Mouse (Mus musculus) heart, postnatal 10 days (tissue): ENCODE results near the gene Hmcn2. TPM values are rescaled to one million over a fixed set of nuclear protein-coding genes. Genes with fewer than 3 reads are reported as not detected.
A peak's percentile ranks its signal among the peaks of the same experiment; 100 is the strongest.

ENCODE experiments used
- DNase-seq, 2 experiments: peaks; one replicate each; pipeline ENCODE4 v3.0.0; 2021
- intact Hi-C: fragments of 180-260 bp; cut with DNase I; formaldehyde crosslinking; loops from one replicate; pipeline ENCODE4 v1.15.1; 2025
- total RNA-seq, 2 experiments: library from RNA; stranded (reverse); gene quantifications; 2 replicates each; pipeline ENCODE4 v1.2.3; 2021

Gene Hmcn2
- total RNA-seq, 2 experiments from 2014 or later = 23.4 to 24.3 TPM

DNA sequence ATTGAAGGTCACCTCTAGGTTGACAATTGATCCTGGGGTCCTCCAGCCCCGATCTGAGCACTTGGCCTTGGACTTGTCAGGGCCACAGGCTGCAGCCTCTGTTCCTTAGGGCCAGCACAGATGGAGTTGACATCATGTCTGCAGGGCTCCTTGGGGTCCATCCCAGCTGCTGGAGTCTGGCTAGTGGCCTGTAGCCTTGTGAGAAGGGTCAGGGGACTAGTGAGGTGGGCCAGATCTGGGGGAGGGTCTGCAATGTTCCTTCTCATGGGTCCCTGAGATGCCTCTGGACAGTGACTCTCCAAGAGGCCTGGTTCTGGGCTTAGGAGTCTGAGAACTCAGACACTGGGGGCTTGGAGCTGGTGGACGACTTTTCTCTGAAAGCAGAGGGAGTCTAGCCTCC, 63.3 kb downstream of the Hmcn2 start:
- peak; percentile 43 to 53 for DNase-seq
- intact Hi-C loops = no loop called here

DNA sequence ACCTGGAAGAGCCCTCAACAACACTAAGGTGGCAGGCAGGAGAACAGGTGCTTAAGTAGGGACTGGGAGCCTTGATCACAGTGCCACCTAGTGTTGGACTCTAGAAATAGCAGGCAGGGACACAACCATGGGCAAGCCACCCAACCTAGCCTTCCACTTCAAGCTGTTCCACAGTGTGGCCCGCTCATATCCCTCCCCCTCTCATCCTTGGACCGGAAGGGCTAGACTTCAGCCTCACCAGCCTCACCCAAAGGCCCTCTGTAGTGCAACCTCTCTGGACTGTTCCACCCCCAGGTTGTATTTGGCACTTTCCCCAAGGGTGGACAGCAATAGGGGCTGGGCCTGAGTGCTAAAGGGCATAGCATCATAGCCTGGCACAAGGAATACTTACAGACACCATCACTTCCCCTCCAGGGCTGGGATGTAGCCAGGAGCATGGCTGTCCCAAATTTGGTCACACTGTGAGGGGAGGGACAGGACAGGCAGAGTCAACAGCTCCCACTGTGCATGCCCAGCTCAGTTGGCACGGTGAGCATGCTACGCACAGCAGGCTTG, 67.2 kb downstream of the Hmcn2 start:
- intact Hi-C loops = loop anchor here (1.0 to 5.0 kb wide), 2 partner anchors 84 to 187 kb away; no protein-coding TSS in a partner anchor
- DNase-seq = peak; percentile 64 to 76

DNA sequence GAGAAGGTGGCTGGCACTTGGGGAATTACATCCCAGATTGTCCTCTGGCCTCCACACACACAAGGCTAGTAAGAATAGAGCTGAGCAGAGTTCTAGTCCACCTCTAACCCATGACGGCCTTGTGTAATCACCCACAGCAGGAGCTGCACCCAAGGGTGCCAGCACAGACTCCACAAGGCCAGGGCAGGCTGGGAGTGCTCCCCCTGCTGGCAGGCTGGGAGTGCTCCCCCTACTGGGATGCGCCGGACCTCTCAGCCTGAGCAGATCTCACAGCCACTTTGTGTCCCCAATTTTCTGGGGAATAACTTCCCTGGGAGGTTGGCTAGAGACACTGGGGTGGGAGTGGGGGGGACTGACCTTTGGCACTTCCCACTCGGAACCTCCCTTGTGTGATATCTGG, 68.7 kb downstream of the Hmcn2 start:
- intact Hi-C loops = loop anchor here (5.0 kb wide), 1 partner anchor 86 kb away; no protein-coding TSS in a partner anchor
- DNase-seq = peak; percentile 31 to 60

DNA sequence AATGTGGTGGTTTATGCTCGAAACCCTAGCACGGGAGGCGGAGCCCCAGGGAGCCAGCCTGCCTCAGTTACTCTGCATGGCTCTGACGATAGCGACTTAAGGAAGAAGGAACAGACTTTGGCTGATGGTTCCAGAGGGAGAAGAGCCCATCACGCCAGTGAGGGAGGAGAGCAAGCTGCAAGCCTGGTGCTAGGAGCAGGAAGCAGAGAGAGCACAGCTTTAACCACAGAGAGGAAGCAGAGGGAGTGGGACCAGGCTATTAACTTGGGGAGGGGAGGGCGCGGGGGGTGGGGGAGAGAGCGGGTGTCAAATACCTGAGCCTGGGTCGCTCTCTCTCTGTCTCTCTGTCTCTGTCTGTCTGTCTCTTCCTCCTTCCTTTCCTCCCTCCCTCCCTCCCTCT, 102.8 kb downstream of the Hmcn2 start:
- intact Hi-C loops = no loop called here
- DNase-seq = no peak

DNA sequence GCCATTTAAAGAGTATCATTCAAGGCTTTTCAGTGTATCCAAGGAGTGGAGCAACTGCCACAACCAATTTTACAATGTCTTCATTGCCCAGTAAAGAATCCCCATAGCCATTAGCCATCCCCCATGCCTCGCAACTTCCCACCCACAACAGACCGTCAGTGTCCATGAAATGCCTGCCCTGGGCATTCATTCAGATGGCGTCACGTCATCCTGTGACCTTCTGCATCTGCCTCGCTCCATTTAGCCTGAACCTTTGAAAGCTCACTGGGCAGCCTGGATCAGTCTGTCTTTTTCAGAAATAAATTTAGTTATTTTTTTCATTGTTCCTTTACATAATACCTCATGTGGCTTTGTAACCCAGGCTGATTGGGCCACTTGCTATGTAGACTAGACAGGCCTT, 103.8 kb downstream of the Hmcn2 start:
- intact Hi-C loops = no loop called here
- DNase-seq = no peak

DNA sequence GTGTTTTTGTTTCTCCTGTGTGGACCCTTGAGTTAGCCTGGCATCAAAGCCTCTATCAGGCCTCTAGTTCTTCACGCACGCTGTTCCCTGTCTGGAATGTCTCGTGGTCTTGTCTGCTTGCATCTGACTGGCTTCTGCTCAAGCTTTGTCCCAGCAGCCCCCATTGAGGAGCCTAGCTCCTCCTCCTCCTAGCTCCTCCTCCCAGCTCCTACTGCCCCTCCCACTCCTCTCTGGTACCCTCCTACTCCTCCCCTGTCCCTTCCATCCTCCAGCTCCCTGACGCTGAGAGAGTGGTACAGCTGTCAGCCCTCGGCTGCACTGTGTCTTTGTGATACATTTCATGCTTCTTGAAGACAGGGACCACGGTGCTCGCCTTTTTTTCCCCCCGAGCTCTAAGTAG, 104.4 kb downstream of the Hmcn2 start:
- DNase-seq = no peak
- intact Hi-C loops = no loop called here

DNA sequence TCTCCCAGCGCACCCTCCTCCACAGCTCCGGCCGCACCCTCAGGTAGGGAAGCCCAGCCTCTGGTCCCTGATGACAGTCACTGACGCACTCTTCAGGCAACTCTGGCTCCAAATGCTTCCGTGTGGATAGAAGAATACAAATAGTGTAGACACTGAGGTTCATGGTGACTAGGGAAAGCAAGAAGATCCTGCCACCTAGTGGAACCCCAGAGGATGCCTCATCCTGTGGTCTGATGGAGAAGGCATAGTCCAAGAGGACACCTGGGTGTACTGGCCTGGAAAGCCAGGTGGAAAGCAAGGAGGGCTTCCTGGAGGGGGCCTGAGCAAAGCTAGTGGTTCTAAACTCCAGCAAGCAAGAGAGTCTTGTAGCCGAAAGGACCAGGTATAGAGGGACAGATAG, 106.7 kb downstream of the Hmcn2 start:
- intact Hi-C loops = no loop called here
- DNase-seq = peak in 1 of 2 experiments; percentile 16

DNA sequence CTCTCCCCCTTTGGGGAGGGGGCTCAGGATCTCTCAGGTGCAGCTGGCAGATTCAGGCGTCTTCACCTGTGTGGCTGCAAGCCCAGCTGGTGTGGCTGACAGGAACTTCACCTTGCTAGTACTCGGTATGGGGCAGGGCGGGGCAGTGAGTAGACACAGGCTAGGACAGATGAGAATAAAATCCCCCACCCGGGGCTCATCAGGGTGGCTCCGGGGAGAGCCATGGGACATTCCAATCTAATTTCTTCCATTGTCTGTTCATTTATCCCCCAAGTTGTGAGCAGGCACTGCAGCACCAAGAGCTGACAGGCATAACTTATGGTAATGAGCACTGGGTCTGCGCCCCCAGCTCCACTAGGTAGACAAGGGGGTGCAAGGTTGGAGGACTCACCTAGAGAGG, 108.4 kb downstream of the Hmcn2 start:
- intact Hi-C loops = no loop called here
- DNase-seq = no peak

DNA sequence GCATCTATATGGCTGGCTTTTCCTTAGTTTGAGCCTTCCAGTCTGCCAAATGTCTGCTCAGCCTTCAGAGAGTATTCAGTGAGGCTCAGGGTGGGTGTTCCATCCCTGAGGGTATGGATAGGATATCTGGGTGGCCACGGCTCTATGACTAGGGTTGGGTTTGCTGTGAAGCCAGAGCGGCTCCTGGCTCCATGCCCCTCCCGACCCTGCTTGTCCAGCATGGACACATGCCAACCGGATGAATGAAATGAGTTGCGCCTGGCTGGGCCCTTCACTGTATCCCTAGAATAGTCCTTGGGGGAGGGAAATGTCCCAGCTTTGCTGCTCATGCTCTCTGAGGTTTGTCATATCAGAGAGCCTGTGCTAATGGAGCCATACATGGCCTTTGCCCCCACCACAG, 117.3 kb downstream of the Hmcn2 start:
- intact Hi-C loops = no loop called here
- peak; percentile 16 to 27 for DNase-seq

DNA sequence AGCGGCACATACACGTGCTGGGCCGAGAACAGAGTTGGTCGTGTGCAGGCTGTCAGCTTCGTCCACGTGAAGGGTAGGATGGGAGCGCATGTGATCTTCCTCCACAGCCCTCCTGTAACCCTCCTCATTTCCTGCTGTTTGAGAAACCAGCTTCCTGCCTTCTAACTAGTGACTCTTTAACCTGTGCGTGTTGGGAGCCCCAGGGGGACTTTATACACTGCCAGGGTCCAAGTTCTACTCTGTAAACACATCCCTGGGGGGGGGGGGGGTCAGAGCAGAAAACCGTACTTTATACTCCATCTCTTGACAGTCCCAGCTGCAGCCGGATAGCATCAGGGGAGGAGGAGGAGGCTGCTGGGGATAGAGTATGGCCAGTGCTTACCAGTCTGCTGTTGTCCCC, 120.5 kb downstream of the Hmcn2 start:
- no peak for DNase-seq
- intact Hi-C loops = loop anchor here (1.0 kb wide), 1 partner anchor 38 kb away; no protein-coding TSS in a partner anchor

DNA sequence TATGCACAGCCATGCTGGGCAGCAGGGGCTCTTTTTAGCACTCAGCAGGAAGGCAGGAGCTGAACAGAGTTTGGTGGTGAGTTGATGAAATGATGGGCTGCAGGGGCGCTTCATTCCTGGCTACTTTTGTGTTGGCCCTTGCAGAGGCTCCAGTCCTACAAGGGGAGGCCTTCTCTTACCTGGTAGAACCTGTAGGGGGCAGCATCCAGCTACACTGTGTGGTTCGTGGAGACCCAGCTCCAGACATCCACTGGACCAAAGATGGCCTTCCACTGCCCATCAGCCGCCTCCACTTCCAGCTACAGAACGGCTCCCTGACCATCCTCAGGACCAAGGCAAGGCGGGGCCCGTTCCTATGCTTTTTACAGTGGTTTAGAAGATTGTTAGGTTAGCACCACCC, 121.4 kb downstream of the Hmcn2 start:
- intact Hi-C loops = loop anchor here (1.0 kb wide), 1 partner anchor 37 kb away; no protein-coding TSS in a partner anchor
- DNase-seq = peak; percentile 45 to 58

DNA sequence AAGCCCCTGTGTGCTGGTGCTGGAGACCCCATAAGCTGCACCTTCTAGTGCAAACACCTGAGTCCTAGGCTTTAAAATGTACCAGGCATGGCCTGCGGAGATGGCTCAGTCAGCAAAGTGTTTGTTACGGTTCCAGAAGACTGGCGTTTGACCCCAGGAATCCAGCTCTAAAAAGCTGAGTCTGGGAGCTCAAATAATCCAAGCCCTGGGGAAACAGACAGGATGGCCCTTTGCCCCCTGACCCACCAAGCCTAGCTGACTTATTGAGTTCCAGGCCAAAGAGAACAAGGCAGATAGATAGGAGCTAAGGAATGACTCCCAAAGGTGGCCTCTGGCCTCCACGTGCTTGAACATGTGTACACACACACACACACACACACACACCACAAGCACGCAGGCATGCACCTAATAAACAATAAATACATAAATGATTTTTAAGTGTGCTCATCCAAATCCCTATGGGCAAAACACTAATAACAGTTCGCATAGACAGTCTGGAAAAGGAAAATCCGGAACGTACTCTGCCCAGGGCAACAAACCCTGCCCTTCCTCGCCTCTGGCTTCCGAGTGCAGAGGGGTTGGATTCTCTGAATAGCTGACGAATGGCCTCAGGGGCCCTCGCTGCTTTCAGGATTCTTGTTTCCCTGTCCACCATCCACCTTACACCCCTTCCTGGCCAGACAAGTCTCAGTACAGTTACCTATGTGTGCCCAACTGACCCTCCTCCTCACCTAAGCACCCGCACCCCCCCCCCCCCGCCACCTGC, 123.4 kb downstream of the Hmcn2 start:
- DNase-seq = no peak
- intact Hi-C loops = no loop called here

DNA sequence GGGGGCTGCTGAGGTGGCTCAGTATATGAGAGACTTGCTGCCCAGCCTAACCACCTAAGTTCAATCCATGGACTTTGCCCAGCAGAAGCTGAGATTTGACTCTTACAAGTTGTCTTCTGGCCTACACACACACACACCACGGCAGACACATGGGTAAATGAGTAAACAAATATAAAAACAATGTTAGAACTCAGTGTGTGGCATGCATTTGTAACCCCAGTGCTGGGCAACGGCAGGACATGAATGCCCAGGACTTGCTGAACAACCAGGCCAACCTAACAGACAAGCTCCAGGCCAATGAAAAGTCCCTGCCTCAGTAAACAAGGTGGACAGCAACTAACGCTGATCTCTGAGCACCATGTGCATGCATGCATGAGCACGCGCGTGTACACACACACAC, 125.4 kb downstream of the Hmcn2 start:
- no peak for DNase-seq
- intact Hi-C loops = no loop called here

DNA sequence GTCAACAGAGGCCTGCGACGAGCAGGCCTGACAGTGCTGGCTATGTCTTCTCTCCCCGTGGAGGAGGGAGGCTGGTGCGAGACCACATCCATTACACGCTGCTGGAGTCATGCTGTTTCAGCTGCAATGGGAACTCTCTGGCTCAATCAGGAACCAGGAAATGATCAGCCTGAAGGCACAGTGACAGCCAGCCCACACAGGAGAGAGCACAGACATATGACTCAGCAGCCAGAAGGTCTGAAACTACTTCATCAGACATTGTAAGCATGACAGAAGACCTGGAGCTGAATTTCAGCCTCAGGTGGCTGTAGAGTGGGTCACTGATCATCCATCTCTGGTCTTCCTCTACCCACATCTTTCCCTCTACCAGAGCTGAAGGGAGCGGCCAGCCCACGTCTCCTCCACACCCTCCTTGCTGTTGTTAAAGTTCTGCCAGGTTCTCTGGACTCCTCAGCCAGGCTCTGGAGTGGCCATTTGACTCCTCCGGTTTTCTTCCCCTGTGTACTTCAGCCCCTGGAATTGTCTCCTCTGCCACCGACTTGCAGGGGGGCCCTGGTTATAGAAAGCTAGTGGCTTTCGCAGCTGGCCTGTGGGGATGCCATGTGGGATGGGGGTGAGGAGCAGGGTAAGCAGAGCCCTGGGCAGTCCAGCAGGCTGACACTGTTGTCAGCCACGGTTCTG, 128.4 kb downstream of the Hmcn2 start:
- peak; percentile 32 to 46 for DNase-seq
- intact Hi-C loops = no loop called here

DNA sequence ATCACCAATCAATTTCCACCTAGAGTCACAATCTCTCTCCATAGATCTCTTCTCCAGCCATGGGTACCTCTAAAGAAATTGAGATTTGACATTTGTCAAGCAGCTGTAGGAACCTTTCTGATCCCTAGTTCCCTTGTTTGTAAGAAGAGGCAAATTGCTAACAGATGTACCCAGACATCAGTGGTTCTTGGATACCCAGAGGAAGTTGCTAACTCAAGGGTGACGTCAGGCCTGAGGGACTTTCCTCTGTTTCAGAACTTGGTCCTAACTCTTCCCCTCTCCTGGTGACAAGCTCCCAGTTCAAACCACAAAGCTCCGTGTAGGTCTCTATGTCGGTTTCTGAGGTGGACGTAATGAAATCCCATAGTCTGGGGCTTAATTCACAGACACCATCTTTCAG, 131.8 kb downstream of the Hmcn2 start:
- DNase-seq = no peak
- intact Hi-C loops = no loop called here

DNA sequence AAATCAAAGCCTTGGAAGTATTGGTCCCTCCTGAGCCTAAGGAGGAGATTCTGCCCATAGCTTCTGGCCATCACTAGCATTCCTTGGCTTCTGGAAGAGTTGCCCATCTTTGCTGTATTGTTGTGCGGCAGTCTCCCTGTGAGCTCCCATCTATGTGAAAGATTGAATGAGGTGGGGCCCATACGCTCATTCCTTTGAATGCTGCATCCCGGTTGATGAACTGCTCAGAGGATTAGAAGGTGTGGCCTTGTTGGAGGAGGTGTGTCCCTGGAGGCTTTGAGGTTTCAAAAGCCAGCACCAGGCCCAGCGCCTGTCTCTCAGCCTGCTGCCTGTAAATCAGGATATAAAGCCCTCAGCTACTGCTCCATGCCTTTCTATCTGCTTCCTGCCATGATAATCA, 132.2 kb downstream of the Hmcn2 start:
- no peak for DNase-seq
- intact Hi-C loops = no loop called here

DNA sequence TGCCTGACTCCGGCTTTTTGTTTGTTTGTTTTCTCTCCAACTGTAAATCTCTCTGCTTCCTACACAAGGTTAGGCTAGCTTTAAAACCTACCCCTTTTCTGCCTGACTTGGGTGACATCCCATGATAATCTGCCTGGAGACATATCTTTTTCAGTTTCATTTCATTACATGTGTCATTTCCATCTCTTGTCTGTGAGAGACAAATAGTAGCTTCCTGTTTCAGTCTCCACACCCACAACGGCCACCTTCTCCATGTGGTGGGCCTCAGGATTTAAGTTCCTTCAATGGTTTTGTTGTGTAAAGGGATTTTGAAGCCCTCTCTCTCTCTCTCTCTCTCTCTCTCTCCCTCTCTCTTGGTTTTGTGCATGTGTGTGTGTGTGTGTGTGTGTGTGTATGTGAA, 133.3 kb downstream of the Hmcn2 start:
- no peak for DNase-seq
- intact Hi-C loops = no loop called here

DNA sequence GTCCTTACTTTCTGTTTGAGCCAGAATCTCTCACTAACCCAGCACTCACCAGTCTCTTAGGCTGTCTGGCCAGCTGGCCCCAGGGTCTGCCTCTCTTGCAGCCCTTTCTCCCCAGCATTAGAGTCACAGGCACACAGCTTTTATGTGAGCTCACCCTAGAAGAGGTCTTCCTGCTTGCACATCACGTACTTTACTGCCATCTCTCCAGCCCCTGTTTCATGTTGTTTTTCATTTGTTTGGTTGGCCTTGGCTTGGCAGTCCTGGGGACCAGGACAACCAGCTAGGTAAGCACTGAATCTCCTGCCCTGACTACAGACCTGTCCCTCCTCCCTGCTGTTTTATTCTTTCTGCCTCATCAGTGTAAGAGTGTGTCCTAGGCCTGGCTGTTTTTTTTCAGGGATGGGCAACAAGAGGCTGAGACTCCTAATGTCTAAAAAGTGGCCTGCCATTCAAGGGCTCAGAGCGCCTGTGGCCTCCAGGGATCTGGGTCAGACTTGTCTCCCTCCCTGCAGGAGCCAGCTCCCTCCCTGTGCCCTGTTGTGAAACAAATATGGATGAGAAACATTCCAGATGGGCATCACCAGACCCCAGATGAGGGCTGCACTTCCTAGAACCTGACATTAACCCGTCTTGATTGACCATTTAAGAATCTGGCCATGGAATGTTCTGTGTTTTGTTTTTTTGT, 134.7 kb downstream of the Hmcn2 start:
- intact Hi-C loops = no loop called here
- no peak for DNase-seq

DNA sequence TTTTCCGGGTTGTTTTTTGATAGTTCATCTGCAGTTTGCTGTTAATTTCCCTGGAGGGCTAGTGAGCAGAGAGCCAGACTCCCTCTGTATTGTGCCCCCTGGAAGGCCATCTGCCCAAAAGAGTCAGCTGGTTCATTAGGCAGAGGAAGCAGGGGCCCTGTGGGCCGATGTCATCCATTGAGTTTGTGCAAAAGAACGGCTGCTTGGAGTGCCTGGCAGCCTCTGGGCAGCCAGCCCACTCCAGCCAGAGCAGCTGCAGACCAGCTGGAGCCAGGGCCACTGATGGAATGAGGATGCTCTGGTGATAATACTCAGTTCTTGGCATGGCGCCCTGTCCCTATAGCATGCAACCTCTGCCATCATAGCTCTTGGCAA, 135.2 kb downstream of the Hmcn2 start:
- intact Hi-C loops = no loop called here
- DNase-seq = peak; percentile 59 to 71

DNA sequence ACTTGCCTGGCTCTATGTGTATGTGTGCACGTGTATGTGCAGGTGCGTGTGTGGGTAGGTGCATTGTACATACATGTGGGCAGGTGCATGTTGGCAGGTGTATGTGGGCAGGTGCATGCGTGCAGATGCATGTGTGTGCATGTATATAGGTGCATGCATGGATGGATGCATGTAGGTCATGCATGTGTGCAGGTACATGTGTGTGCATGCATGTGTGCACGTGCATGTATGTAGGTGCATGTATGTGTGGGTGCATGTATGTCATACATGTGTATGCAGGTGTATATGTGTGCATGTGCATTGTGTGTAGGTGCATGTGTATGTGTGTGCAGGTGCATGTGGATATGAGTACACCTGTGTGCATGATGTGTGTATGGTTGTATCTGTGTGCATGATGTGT, 135.7 kb downstream of the Hmcn2 start:
- intact Hi-C loops = no loop called here
- DNase-seq = no peak

DNA sequence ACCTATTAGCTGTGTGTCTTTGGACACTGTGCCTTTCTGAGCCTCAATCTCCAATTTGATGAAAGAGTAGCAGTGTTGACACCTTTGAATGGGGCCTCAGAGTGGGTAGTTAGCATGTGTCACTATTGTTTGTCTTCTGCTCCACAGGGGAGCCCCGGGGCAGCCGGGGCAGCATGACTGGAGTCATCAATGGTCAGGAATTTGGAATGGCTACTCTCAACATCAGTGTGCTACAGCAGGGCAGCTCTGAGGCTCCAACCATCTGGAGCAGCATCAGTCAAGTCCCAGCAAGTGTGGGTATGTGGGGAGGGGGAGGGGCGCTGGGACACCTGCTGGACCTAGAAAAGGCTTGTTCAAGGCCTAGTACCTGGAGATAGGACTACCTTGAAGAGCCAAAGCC, 136.4 kb downstream of the Hmcn2 start:
- DNase-seq = no peak
- intact Hi-C loops = no loop called here
